Mouse (Mus musculus): Measurements from ENCODE around the gene Zfp985. TPM values are rescaled to one million over a fixed set of nuclear protein-coding genes. Genes with fewer than 3 reads are reported as not detected.
"Not testable (repeated sequence)": the region's sequence is repeated elsewhere in the genome, so short reads cannot be mapped to it uniquely, and the experiment has no call there.

The Zfp985 gene
- total RNA-seq (2021) = under 1 TPM; 0.73 to 0.79 TPM
- long read RNA-seq, experiment 1 = 0 reads
- long read RNA-seq, experiment 2 = 0 reads

DNA sequence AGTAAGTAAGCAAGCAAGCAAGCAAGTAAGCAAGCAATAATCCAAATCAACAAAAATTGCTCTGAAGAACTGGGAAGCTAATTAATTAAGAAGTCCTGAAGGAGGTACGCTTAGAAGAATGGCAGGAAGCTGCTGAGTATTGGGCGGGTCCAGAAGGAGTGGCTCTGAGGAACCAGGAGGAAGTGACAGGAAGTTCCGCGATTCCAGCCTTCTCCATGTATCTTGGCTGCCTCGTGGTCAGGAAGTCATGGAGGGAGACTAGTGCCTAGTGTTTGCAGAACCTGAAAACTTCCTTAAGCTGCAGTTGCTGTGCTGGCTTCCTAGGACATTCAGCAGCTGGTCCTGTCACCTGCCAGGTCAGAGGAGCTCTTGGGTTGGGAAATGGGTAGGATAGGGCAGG is at the start of gene Zfp985:
Zfp985 (plus strand) TSS at position 207 of the 400 bp plus-strand sequence.
- not testable (repeated sequence) for DNase-seq (ENCODE audit: low spot score in 2 of 2)

DNA sequence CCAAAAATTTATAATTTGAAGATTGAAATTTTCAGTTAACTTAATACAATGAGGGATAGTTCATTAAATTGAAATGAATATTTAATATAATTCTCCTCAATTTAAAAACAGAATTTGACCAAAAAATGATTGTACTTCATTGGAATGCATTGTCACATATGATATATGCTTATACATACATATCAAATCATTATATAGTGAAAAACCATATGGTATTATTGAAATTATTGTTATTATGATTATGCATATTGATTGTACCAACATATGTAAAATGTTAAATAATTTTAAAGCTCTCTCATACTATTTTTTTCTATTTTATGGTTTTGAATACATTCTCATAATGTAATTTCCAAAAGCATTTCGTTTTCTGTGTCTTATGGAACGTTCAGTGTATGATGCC is 43.9 kb upstream of the Zfp985 start:
- DNase-seq (ENCODE audit: low spot score in 2 of 2) = no peak

DNA sequence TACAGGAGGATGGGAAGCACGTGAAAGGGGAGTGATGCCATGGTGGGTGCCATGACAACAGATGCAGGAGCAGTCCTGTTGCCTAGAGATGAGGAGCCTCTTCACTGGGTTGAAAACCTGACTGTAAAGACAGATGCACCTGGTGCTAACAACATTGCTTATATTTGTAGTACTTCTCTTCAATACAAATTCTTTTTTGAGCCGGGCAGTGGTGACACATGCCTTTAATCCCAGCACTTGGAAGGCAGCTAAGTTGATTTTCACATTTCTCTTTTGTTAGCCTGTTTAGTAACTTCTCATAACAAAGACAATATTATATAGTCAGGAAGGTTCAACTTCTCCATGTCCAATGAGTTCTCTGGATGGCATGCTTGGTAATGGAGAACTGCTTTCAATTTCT is 34.1 kb upstream of the Zfp985 start:
- no peak for DNase-seq (ENCODE audit: low spot score in 2 of 2)

DNA sequence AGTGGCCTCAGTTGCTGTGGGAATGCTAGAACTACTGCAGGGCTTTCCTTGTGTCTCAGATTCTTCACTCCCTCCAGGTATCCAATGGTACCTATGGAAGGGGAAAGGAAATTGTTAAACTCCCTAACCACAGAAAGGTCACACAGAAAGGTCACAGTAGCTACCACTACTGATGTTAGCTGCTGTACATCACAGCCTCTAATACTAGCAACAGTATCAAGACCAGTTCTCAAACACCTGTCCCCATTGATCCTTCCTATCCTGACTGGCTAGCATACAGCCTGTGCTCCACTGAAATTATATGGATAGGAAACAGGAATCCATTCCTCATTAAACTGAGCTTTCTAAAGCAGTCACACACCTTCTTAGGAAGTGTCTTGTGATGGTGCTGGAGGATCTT is 33.0 kb upstream of the Zfp985 start:
- DNase-seq (ENCODE audit: low spot score in 2 of 2) = no peak

DNA sequence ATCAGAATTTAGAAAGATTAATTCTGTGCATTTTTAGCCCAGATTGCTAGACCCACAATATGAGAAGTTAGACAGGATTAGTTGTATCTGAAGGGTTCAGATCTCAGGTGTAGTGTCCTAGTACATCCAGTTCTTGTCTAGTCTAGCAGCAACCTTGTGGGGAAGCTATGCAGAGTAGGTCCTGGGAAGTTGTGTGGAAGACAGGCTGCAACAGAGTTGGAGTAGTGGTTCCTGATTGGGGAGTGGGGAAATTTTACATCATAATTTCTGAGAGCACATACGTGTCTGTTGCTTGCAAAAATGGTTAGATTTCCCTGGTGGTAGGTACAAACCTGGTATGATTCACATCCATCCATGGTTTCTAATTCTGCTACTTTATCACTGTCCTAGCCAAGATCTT is 28.0 kb upstream of the Zfp985 start:
- no peak for DNase-seq (ENCODE audit: low spot score in 2 of 2)

DNA sequence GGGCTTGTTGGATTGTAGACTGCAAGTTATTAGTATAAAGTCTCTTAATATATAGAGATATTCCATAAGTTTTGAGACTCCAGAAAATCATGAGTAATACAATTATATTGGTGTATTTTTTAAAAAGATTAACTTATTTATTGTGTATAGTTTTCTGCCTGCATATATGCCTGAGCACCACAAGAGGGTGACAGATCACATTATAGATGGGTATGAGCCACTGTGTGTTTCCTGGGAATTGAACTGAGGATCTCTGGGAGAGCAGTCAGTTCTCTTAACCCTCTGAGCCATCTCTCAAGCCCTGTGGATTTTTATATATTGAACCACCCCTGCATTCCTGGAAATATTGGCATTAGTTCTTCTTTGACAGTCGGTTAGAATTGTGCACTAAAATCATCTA is 22.7 kb upstream of the Zfp985 start:
- DNase-seq (ENCODE audit: low spot score in 2 of 2) = no peak

DNA sequence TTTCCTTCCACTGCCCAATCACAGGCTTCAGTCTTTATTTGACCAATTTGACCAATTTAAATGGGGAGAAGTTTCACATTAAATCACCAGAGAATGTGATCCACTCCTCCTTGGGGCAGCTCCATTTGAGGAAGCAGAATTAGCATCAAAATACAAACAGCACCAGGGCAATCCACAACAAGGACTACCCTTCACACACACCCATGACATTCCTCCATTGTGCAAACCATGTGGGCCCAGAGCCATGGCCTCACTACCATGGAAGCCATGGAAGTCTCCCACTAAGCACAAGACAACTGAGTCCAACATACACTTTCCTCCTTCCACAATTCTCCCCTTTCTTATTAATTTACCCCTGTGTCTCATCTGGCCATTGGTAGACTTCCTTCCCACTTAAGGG is 17.2 kb upstream of the Zfp985 start:
- not testable (repeated sequence) for DNase-seq (ENCODE audit: low spot score in 2 of 2)

DNA sequence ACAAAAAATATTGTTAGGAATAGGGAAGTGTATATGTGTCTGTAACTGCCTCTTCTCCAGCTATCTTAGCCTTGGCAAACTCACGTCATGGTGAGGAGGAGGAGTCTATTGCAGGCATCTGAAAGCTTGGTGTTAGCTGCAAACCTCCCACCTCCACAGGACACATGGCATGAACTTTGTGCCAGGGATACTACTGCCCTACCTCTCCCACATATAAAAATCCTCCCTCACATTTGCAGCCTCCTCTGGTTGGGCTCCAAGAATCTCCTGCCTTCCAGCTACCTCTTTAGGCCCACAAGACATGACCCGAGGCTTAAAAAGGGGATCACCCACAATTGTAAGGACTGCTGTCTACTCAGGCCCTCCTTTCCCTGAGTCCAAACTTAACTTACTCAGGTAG is 15.4 kb upstream of the Zfp985 start:
- no peak for DNase-seq (ENCODE audit: low spot score in 2 of 2)

DNA sequence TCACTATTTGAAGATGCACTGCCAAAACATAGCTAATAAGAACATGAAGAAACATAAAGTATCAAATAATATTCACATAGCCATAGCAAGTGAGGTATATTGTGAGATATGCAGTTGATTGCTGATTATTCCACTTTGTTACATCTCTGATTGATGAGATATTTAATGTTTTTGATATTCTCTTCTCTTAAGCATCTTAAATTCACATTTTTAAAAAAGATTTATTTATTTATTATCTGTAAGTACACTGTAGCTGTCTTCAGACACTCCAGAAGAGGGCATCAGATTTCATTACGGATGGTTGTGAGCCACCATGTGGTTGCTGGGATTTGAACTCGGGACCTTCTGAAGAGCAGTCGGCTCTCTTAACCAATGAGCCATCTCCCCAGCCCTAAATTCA is 13.2 kb upstream of the Zfp985 start, which contains the start of gene Gm16503:
Gm16503 (plus strand) TSS at position 301 of the 400 bp plus-strand sequence.
- DNase-seq (ENCODE audit: low spot score in 2 of 2) = not testable (repeated sequence)

DNA sequence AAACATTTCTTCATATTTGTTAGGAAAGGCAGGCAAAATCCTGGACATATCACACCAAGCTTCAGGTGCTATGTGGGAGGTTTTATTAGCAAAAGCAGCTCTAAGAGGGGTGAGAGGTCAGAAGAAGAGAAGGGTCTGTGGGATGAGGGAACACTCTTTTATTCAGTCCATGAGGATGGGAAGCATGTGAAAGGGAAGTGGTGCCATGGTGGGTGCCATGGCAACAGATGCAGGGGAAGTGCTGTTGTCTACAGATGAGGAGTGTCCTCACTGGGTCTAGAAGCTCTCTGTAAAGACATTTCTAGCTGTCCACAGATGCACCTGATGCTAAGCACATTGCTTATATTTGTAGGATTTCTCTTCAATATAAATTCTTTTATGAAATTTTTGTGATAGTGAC is 12.0 kb upstream of the Zfp985 start:
- DNase-seq (ENCODE audit: low spot score in 2 of 2) = no peak

DNA sequence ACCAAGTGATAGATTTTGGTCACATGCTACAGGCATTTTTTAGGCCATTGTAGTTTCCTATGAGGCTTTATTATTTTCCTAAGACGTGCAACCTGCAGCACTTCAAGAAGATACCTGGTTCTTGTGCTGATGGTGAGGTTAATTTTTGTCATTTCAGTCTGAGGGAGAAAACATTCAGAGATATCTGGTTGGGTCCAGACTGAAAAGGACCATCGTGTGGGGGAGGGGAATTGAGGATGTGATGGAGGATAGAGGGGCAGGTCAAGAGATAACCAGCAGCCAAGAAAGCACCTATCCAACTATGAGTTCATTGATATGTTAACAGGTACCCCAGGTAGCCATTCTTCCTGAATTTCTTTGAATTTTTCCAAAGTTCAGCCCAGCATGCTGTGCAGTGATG is 1.3 kb downstream of the Zfp985 start:
- DNase-seq (ENCODE audit: low spot score in 2 of 2) = not testable (repeated sequence)

DNA sequence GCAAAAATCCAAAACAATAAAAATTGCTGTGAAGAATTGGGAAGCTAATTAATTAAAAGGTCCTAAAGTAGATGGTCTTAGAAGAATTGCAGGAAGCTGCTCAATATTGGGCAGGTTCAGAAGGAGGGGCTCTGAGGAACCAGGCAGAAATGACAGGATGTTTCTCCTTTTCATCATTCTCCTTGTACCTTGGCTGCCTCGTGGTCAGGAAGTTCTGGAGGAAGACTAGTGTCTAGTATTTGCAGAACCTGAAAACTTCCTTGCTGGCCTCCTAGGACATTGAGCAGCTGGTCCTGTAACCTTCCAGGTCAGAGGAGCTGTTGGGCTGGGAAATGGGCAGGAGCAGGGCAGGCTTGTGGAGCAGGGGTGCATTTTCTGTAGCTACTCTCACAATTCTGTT is 3.8 kb downstream of the Zfp985 start:
- DNase-seq (ENCODE audit: low spot score in 2 of 2) = not testable (repeated sequence)

DNA sequence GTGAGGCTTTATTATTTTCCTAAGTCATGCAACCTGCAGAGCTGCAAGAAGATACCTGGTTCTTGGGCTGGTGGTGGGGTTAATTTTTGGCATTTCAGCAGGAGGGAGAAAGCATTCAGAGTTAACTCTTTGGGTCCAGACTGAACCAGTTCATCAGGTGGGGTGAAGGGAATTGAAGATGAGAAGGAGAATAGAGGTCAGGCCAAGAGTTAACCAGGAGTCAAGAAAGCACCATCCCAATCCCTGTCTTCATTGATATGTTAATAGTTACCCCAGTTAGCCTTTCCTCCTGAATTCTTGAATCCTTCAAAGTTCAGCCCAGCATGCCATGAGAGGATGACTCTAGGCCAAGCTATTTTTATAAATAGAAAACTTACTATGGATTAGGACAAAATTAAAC is 4.9 kb downstream of the Zfp985 start:
- DNase-seq (ENCODE audit: low spot score in 2 of 2) = not testable (repeated sequence)

DNA sequence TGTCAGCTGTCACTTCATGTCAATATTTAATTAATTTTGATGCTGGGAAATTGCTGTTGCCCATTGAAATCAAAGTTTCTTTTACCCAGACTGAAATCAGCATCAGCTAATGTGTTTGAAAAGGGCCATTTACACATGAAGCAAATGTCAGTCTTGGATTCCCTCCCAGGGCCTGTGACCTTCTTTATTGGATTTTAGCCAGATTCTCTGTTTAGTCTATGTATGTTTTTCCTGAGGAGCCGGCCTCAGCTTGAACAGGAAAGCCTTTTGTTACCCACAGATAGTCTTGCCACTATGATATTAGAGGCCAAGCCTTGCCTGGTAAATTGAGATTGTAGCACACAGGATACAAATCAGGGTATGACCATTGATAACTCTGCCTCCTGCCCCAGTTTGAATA is 6.0 kb downstream of the Zfp985 start:
- DNase-seq (ENCODE audit: low spot score in 2 of 2) = not testable (repeated sequence)

DNA sequence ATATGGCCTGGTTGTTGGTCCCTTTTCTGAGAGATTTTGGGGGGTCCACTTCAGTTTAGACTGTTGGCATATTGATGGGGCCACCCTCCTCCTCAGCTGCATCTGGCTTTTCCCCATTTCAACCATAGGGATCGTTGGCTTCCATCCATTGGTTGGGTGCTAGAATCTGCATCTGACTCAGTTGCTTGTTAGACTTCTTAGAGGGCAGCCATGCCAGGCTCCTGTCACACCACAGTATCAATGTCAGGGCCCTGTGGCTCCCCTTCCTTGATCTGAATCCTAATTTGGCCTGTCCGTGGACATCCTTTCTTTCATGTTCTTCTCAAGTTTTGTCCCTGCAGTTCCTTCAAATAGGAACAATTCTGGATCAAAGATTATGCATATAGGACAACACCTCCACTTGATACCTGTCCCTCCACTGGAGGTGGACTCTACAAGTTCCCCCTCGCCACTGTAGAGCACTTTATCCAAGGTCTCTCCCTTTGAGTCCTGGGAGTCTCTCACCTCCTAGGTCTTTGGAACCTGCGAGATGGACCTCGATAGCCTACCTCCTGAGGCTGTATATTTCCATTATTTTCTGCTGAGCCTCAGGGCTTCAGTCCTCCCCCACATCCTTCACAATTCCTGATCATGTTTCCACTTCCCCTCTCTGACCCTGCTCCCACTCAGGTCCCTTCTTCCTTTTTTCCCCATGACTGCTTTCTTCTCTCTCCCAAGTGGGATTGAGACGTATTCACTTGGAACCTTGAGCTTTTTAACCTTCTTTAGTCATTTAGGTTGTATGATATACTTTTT is 12.5 kb downstream of the Zfp985 start:
- DNase-seq (ENCODE audit: low spot score in 2 of 2) = no peak

DNA sequence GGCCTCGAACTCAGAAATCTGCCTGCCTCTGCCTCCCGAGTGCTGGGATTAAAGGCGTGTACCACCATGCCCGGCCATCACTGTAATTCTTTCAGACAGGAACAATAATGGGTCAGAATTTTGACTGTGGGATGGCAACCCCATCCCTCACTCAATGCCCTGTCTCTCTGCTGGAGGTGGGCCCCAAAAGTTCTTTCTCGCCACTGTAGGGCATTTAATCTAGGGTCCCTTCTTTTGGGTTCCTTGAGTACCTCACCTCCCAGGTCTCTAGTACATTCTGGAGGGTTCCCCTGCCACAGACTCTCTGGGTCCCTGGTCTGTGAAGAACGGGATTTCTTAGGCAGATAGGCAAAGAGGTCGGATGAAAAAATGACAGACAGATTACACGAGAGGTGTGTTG is 18.1 kb downstream of the Zfp985 start:
- not testable (repeated sequence) for DNase-seq (ENCODE audit: low spot score in 2 of 2)

DNA sequence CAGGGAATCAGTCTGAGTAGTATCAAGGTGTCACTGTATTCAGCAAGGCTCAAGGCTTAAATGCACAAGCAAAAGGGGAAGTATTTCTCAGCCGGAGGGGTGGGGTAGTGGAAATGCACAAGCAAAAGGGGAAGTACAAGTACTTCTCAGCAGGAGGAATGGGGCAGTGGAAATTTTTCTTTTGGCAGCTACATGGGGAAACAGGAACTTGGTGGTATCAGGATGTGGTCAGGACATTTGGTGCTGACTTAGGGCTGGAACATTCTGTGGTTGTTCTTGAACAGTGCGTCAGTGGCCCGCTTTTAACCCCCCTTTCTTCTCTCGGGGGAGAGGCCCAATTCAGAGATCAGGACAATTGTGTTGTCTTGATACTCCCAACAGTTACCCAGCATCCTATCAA is 26.3 kb downstream of the Zfp985 start:
- DNase-seq (ENCODE audit: low spot score in 2 of 2) = not testable (repeated sequence)

DNA sequence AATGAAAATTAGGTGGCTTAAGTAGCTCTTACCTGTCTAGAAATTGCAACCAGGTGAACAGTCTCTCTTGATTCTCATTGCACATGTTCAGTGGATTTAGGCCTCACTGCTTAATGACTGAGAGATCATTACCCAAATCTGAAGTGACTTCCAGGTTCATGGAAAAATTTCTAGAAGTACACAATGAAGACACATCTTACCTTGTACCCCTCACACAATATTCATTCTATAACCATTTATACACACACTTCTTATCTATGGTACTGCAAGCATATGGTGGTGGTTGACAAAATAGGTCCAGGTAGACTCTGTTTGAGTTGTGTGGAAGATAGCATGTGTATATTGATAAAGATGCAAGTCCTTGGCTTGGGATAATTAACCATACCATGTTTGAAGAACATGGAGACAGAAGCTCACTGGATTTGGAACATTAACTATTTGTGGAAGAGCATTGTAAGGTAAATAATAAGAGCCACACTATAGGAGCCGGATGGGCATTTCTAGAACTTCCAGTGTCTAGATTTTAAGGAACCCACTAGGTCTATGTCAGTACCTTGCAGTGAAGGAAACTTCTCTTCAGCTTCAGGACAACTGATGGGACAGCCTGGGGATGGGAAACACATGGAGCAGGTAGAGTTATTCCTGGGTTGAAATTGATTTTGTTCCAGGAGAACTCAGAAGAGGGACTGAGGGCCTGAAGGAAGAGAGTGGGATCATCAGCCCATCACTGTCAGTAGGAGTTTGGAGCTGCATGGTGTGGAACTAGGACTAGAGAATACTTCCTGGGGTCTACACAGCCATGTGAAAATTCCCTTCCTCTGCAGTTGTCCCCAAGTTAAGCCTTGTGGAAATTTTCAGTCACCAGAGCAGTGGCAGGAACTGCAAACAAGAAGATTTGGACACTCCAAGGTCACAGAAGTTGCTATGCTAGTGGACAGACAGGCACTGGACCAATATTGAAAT is 33.7 kb downstream of the Zfp985 start:
- DNase-seq (ENCODE audit: low spot score in 2 of 2) = no peak

DNA sequence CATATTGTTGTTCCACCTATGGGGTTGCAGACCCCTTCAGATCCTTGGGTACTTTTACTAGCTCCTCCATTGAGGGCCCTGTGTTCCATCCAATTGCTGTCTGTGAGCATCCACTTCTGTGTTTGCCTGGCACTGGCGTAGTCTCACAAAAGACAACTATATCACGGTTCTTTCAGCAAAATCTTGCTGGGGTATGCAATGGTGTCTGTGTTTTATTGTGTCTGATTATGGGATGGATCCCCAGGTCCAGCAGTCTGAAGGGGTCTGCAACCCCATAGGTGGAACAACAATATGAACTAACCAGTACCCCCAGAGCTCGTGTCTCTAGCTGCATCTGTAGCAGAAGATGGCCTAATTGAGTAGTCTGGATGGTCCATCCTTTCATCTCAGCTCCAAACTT is 41.6 kb downstream of the Zfp985 start:
- not testable (repeated sequence) for DNase-seq (ENCODE audit: low spot score in 2 of 2)

DNA sequence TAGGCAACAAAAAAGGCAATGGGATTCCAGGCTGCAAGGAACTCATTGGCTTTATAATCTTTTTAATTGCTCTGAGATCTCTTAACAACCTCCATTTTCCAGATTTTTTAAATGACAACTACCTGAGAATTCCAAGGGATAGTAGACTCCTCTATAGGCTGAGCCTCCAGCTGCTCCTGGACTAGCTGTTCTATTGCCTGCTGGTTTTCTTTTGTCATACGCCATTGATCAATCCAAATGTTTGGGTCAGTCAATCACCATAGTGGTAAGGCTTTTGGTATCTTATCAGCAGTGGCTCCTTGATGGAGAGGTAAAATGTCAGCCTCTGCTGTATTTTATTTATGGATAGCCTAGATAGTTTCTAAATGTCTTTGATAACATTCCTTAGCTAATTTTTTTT is 44.6 kb downstream of the Zfp985 start:
- no peak for DNase-seq (ENCODE audit: low spot score in 2 of 2)

DNA sequence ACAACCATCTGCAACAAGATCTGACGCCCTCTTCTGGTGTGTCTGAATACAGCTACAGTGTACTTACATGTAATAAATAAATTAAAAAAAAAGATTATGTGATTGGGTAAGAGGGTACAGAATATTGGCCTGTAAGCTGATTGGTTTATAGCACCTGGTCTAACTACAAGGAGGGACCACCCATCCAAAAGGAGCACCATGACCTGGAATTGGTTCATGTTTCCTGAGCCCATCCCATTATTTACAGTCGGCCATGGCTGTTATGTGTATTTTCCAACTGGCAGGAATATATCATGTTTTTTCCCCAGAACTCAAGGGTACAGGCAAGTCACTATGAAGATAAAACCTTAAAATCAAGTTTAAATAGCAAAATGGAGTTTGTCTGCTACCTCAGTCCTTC is 45.8 kb downstream of the Zfp985 start:
- no peak for DNase-seq (ENCODE audit: low spot score in 2 of 2)

DNA sequence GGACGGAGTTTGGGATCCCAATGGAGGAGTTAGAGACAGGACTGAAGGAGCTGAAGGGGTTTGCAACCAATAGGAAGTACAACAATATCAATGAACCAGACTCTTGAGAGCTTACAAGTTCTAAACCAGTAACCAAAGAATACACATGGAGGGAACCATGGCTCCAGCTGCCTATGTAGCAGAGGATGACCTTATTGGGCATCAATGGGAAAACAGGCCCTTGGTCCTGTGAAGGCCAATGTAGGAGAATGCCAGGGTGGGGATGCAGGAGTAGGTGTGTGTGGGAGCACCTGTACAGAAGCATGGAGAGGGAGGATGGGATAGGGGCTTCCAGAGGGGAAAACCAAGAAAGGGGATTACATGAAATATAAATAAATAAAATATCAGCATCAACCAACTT is 48.8 kb downstream of the Zfp985 start:
- DNase-seq (ENCODE audit: low spot score in 2 of 2) = no peak

Data from adrenal gland, postnatal 4 days (tissue).